Mouse (Mus musculus): ENCODE results near the gene Syt9. TPM values are rescaled to one million over a fixed set of nuclear protein-coding genes. Genes with fewer than 3 reads are reported as not detected.

Gene Syt9
- total RNA-seq (2014; fragmentation: Nextera tagmentation) (not detected in 2 replicates), total RNA-seq (2017) (0.05 TPM in 1 of 2 replicates, not detected in the other), polyA plus RNA-seq (2012) (not detected in 2 replicates)

DNA sequence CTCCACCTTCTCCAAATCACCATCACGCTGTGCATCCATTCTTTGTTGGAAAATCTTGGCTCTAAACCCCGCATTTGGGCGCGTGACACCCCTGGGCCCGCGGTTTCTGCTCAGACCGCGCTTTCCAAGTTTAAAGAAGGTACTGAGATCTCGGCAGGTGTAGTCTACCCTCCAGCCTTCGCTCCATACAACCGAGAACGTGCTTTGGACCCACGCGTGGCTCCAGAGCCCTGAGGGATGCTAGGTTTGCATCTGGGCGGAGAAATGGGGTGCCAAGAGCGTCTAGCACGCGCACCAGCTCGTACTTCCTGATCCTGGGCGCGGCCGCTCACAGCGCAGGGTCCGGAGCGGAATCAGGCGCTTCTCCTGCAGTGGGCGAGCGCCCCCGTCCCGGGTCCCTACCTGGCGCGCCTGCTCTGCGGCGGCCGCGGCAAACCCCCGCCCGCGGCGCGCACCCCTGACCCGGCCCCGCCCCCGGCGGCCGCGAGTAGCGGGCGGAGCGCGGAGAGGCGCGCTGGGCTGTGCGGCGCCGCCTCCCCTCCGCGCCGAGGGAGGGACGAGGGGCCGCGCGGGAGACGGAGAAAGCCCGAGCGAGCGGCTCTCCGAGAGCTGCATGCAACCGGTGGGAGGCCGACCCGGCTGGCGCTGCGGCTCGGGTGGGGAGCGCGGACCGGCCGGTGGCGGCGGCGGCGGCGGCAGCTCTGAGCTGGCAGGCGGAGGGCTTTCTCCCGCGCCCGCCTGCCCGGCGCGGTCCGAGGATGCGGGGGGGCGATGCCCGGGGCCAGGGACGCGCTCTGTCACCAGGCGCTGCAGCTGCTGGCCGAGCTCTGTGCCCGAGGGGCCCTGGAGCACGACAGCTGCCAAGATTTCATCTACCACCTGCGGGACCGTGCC lies at the start of gene Syt9:
Gene Syt9 (plus strand): TSS at position 497 of the 894 bp plus-strand sequence.
- TF ChIP-seq GATA1 (IDR thresholded peaks at IDR 0.05; ENCODE audit: borderline replicate concordance, low read length) (no peak), CTCF (IDR thresholded peaks at IDR 0.05; ENCODE audit: low read depth, low read length) (no peak), GATA2 (IDR thresholded peaks at IDR 0.05; ENCODE audit: borderline replicate concordance, low read depth, low read length) (no peak), POLR2AphosphoS5 (IDR thresholded peaks at IDR 0.05; ENCODE audit: insufficient replicate concordance, low read depth, low read length) (no peak), TAL1 (conservative IDR thresholded peaks at IDR 0.05; ENCODE audit: low read depth, low read length) (no peak)
- H3K4me1 ChIP-seq (ENCODE audit: insufficient read depth, low read depth, low read length) = no peaks in the 10 kb centered on the region
- no peaks in the 10 kb centered on the region for H3K36me3 ChIP-seq (replicated peaks)
- DNase-seq (ENCODE audit: low spot score) (no peak), ATAC-seq (ENCODE audit: extremely low read depth, insufficient number of reproducible peaks, low FRiP score, poor library complexity, severe bottlenecking) (no peak)
- peaks cover 49% of the 10 kb centered on the region for H3K9me3 ChIP-seq (replicated peaks)
- H3K27me3 ChIP-seq (ENCODE audit: insufficient read depth, low read length) = no peaks in the 10 kb centered on the region
- H3K4me3 ChIP-seq (ENCODE audit: low read depth, low read length) = no peak within 1 kb of the TSS; the same call in 1 of the 2 replicates

DNA sequence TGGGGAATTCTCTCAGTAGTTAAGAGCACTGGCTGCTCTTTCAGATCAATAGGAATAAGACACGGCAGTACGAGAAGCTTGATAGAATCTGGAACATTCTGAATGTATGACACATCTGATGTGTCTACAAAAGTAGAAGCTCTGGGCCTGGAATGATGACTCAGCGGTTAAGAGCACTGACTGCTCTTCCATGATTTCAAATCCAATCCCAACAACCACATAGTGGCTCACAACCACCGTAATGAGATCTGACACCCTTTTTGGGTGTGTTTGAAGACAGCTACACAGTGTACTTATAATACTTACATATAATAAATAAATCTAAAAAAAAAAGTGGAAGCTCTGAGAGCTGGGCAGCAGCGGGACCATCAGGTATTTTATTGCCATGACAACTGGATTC lies 31.5 kb upstream of the Syt9 start:
- ATAC-seq (ENCODE audit: extremely low read depth, insufficient number of reproducible peaks, low FRiP score, poor library complexity, severe bottlenecking) (no peak), DNase-seq (ENCODE audit: low spot score) (no peak)
- Histone ChIP-seq H3K36me3 (replicated peaks) (no peaks in the 10 kb centered on the region), H3K9me3 (replicated peaks) (peaks cover 17% of the 10 kb centered on the region), H3K4me1 (ENCODE audit: insufficient read depth, low read depth, low read length) (no peaks in the 10 kb centered on the region), H3K27me3 (ENCODE audit: insufficient read depth, low read length) (no peaks in the 10 kb centered on the region), H3K4me3 (ENCODE audit: low read depth, low read length) (no peak overlapping the region)
- TF ChIP-seq CTCF (IDR thresholded peaks at IDR 0.05; ENCODE audit: low read depth, low read length) (no peak), POLR2AphosphoS5 (IDR thresholded peaks at IDR 0.05; ENCODE audit: insufficient replicate concordance, low read depth, low read length) (no peak), GATA2 (IDR thresholded peaks at IDR 0.05; ENCODE audit: borderline replicate concordance, low read depth, low read length) (no peak)

DNA sequence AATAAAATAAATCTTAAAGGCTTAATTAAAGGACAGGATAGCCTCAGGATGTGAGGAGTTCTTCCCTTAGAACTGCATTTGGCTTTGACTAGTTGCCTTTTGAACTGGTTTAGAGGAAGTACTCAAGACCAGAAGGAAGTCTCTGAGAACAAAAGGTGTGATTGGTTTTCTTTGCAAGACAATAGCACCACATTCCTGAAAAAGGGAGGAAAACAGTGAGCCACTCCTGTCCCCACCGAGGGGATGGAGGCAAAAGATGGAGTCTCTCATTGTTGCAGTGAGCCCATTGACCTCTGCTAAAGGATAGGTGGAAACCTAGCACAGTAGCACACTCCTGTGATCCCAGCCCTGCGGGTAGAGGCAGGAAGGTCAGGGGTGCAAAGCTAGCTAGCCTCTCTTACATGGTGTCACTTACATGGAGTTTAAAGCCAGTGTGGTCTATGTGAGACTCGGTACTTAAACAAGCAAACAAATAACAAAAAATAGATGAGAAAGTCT lies 30.9 kb upstream of the Syt9 start:
- H3K4me1 ChIP-seq (ENCODE audit: insufficient read depth, low read depth, low read length) = no peaks in the 10 kb centered on the region
- no peak for ATAC-seq (ENCODE audit: extremely low read depth, insufficient number of reproducible peaks, low FRiP score, poor library complexity, severe bottlenecking)
- no peak for TF ChIP-seq GATA2 (IDR thresholded peaks at IDR 0.05; ENCODE audit: borderline replicate concordance, low read depth, low read length)
- TF ChIP-seq TAL1 (conservative IDR thresholded peaks at IDR 0.05; ENCODE audit: low read depth, low read length) = no peak
- TF ChIP-seq POLR2AphosphoS5 (IDR thresholded peaks at IDR 0.05; ENCODE audit: insufficient replicate concordance, low read depth, low read length) = no peak
- TF ChIP-seq CTCF (IDR thresholded peaks at IDR 0.05; ENCODE audit: low read depth, low read length) = no peak
- no peak for TF ChIP-seq GATA1 (IDR thresholded peaks at IDR 0.05; ENCODE audit: borderline replicate concordance, low read length)
- DNase-seq (ENCODE audit: low spot score) = no peak
- H3K9me3 ChIP-seq (replicated peaks) = peaks cover 14% of the 10 kb centered on the region
- no peaks in the 10 kb centered on the region for H3K36me3 ChIP-seq (replicated peaks)
- H3K27me3 ChIP-seq (ENCODE audit: insufficient read depth, low read length) = no peaks in the 10 kb centered on the region
- H3K4me3 ChIP-seq (ENCODE audit: low read depth, low read length) = no peak overlapping the region

DNA sequence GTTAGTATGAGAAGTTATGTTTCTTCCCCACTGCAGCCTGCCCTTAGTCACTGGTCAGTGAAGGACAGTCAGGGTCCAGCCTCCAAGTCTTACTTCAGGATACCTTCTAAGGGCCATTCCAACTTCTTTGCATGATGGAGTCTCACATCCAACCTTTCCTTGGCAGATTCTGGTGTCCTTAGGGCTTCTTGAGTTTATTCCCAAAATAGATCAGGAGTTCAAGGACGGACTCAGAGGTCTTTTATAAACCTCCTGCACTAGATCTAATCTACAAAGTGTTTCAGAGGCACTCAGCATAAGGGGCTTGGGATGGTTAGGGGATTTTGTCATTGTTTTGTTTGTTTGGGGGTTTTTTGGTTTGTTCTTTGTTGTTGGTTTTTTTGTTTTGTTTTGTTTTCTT lies 30.3 kb upstream of the Syt9 start:
- H3K9me3 ChIP-seq (replicated peaks) = peaks cover 12% of the 10 kb centered on the region; the same call in 1 of the 2 replicates
- H3K36me3 ChIP-seq (replicated peaks) = no peaks in the 10 kb centered on the region
- no peak overlapping the region for H3K4me3 ChIP-seq (ENCODE audit: low read depth, low read length)
- ATAC-seq (ENCODE audit: extremely low read depth, insufficient number of reproducible peaks, low FRiP score, poor library complexity, severe bottlenecking) = no peak
- TF ChIP-seq TAL1 (conservative IDR thresholded peaks at IDR 0.05; ENCODE audit: low read depth, low read length) (no peak), CTCF (IDR thresholded peaks at IDR 0.05; ENCODE audit: low read depth, low read length) (no peak), GATA1 (IDR thresholded peaks at IDR 0.05; ENCODE audit: borderline replicate concordance, low read length) (no peak), GATA2 (IDR thresholded peaks at IDR 0.05; ENCODE audit: borderline replicate concordance, low read depth, low read length) (no peak), POLR2AphosphoS5 (IDR thresholded peaks at IDR 0.05; ENCODE audit: insufficient replicate concordance, low read depth, low read length) (no peak)
- H3K27me3 ChIP-seq (ENCODE audit: insufficient read depth, low read length) = no peaks in the 10 kb centered on the region
- DNase-seq (ENCODE audit: low spot score) = no peak
- no peaks in the 10 kb centered on the region for H3K4me1 ChIP-seq (ENCODE audit: insufficient read depth, low read depth, low read length)

DNA sequence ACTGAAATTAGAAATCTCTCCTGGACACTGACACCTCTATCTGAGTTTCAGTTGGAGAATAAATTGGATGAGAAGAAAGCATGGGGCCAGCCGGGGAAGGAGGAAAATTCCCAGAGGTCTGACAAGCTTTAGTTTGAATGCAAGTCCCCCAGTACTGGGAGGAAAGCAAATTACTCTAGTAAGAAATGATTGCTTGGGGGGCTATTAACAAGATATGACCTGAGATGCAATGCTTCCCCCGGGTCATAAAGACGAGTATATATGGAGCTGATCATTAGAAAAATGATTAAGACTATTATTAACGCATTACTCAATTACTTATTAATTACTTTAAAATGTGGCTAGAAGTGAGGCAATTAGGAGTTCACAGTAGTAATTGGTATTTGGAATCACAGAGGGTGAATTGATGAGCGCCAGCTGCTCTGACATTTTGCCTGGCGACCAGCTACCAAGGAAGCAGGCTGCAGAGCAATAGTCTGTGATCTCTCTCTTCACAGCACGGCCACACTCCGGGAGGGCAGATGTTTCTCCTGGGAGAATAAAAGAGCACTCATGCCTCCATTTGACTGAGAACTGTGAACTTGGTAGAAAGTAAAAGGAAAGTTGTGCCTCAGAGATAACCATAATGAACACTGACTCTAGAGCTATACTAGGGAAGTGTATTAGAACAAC lies 28.9 kb upstream of the Syt9 start:
- ATAC-seq (ENCODE audit: extremely low read depth, insufficient number of reproducible peaks, low FRiP score, poor library complexity, severe bottlenecking) = no peak

DNA sequence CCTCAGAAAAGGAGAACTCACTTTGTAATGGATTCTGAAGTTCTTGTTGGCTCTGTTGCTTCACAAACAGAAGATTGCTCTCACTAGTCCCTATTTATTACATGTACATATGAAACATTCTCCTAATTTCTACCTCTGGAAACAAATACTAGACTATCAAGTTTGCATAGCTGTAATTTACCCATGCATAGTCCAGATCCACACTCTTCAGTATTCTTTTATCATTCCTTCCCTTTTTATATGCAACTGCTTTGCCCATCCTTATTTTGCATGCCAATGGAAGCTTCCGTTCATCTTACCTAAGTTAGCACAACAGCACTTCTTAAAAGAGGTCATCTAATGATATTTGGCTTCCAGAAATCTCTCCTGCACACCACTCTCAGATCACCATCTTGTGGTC lies 21.3 kb upstream of the Syt9 start:
- H3K9me3 ChIP-seq (replicated peaks) = peaks cover 14% of the 10 kb centered on the region
- ATAC-seq (ENCODE audit: extremely low read depth, insufficient number of reproducible peaks, low FRiP score, poor library complexity, severe bottlenecking) (no peak), DNase-seq (ENCODE audit: low spot score) (no peak)
- no peaks in the 10 kb centered on the region for H3K4me1 ChIP-seq (ENCODE audit: insufficient read depth, low read depth, low read length)
- H3K4me3 ChIP-seq (ENCODE audit: low read depth, low read length) = no peak overlapping the region
- H3K36me3 ChIP-seq (replicated peaks) = no peaks in the 10 kb centered on the region
- TF ChIP-seq GATA1 (IDR thresholded peaks at IDR 0.05; ENCODE audit: borderline replicate concordance, low read length) (no peak), TAL1 (conservative IDR thresholded peaks at IDR 0.05; ENCODE audit: low read depth, low read length) (no peak), GATA2 (IDR thresholded peaks at IDR 0.05; ENCODE audit: borderline replicate concordance, low read depth, low read length) (no peak), CTCF (IDR thresholded peaks at IDR 0.05; ENCODE audit: low read depth, low read length) (no peak), POLR2AphosphoS5 (IDR thresholded peaks at IDR 0.05; ENCODE audit: insufficient replicate concordance, low read depth, low read length) (no peak)
- no peaks in the 10 kb centered on the region for H3K27me3 ChIP-seq (ENCODE audit: insufficient read depth, low read length)

More for the DNA sequence above, 28.9 kb upstream of the Syt9 start:
- Histone ChIP-seq H3K9me3 (replicated peaks) (peaks cover 12% of the 10 kb centered on the region; the same call in 1 of the 2 replicates), H3K4me3 (ENCODE audit: low read depth, low read length) (no peak overlapping the region), H3K27me3 (ENCODE audit: insufficient read depth, low read length) (no peaks in the 10 kb centered on the region), H3K4me1 (ENCODE audit: insufficient read depth, low read depth, low read length) (no peaks in the 10 kb centered on the region), H3K36me3 (replicated peaks) (no peaks in the 10 kb centered on the region)
- no peak for TF ChIP-seq GATA1 (IDR thresholded peaks at IDR 0.05; ENCODE audit: borderline replicate concordance, low read length)
- no peak for TF ChIP-seq TAL1 (conservative IDR thresholded peaks at IDR 0.05; ENCODE audit: low read depth, low read length)
- no peak for TF ChIP-seq CTCF (IDR thresholded peaks at IDR 0.05; ENCODE audit: low read depth, low read length)
- TF ChIP-seq POLR2AphosphoS5 (IDR thresholded peaks at IDR 0.05; ENCODE audit: insufficient replicate concordance, low read depth, low read length) = no peak
- no peak for TF ChIP-seq GATA2 (IDR thresholded peaks at IDR 0.05; ENCODE audit: borderline replicate concordance, low read depth, low read length)
- no peak for DNase-seq (ENCODE audit: low spot score)
